16 mouse cellular contexts compared by ENCODE assay signal in genomic region chr9:102181276-102181675, GRCm38 (mm10).
DNase-seq lines count a peak whose midpoint lies in the region; ATAC-seq lines count a peak whose summit lies in the region.
"Had no signal": no experiment of that assay in that cellular context is flagged by ENCODE, and none has a peak within 500 bp of the region (broad histone marks: within the 10 kb centered on the region; RNA-seq: fewer than 3 reads in every experiment).

No protein-coding gene starts in this region.

- no peaks in the 10 kb centered on the region for H3K36me3 ChIP-seq in forebrain, embryonic 15.5 days
- H3K36me3 ChIP-seq in midbrain, embryonic 12.5 days, result no peaks in the 10 kb centered on the region
- H3K36me3 ChIP-seq: heart, embryonic 12.5 days; liver, embryonic 13.5 days; stomach, embryonic 15.5 days had no signal

- WGBS in forebrain, embryonic 15.5 days, result 14% methylated on average over 3 of the region's 3 CpGs
- 35% methylated on average over 3 of the region's 3 CpGs for WGBS in midbrain, embryonic 12.5 days

- peaks cover 36% of the 10 kb centered on the region for H3K4me1 ChIP-seq in forebrain, embryonic 15.5 days
- peaks cover 51% of the 10 kb centered on the region for H3K4me1 ChIP-seq in midbrain, embryonic 12.5 days
- H3K4me1 ChIP-seq: liver, embryonic 13.5 days had no signal

- no peak overlapping the region for H3K4me3 ChIP-seq in forebrain, embryonic 15.5 days
- H3K4me3 ChIP-seq in midbrain, embryonic 12.5 days, result no peak overlapping the region
- H3K4me3 ChIP-seq: heart, embryonic 12.5 days; liver, embryonic 13.5 days; stomach, embryonic 15.5 days had no signal

- ATAC-seq in forebrain, embryonic 15.5 days (replicated peaks), result peak; percentile 26
- peak; percentile 64 for ATAC-seq in midbrain, embryonic 12.5 days (ENCODE audit: low FRiP score, low read depth)
- ATAC-seq in megakaryocyte progenitor cell, adult 5-6 weeks (replicated peaks; ENCODE audit: poor library complexity), result no peak

- H3K4me2 ChIP-seq in forebrain, embryonic 15.5 days (replicated peaks), result no peak overlapping the region
- no peak overlapping the region for H3K4me2 ChIP-seq in midbrain, embryonic 12.5 days (replicated peaks)
- H3K4me2 ChIP-seq: heart, embryonic 12.5 days; liver, embryonic 13.5 days; stomach, embryonic 15.5 days had no signal

- H3K27ac ChIP-seq in forebrain, embryonic 15.5 days (replicated peaks), result no peak overlapping the region; the same call in 1 of the 2 replicates
- H3K27ac ChIP-seq in midbrain, embryonic 12.5 days (replicated peaks), result peak overlapping the region; percentile 77
- H3K27ac ChIP-seq: liver, embryonic 13.5 days; stomach, embryonic 15.5 days had no signal

- peak; percentile 43 for DNase-seq in testis, postnatal 14 days (ENCODE audit: low spot score)
- no peak for DNase-seq in testis, postnatal 10 days (ENCODE audit: low spot score)
- DNase-seq in adrenal gland, postnatal 10 days, result no peak
- DNase-seq in liver, result no peak
- DNase-seq: adrenal gland, postnatal 25 days; cerebellum, adult 2 months; gastrocnemius, postnatal 10 days; liver, embryonic 13.5 days; lung, postnatal 36 days; right cerebral cortex, postnatal 14 days had no signal

- no peak overlapping the region for H3K9ac ChIP-seq in forebrain, embryonic 15.5 days (replicated peaks)
- no peak overlapping the region for H3K9ac ChIP-seq in midbrain, embryonic 12.5 days (replicated peaks)
- H3K9ac ChIP-seq: heart, embryonic 12.5 days; liver, embryonic 13.5 days; stomach, embryonic 15.5 days had no signal

- H3K27me3 ChIP-seq in forebrain, embryonic 15.5 days, result peaks cover 13% of the 10 kb centered on the region; the same call in 1 of the 2 replicates
- peaks cover 18% of the 10 kb centered on the region for H3K27me3 ChIP-seq in midbrain, embryonic 12.5 days
- H3K27me3 ChIP-seq: CH12.LX; liver, embryonic 13.5 days; stomach, embryonic 15.5 days had no signal

- no peaks in the 10 kb centered on the region for H3K9me3 ChIP-seq in forebrain, embryonic 15.5 days
- no peaks in the 10 kb centered on the region for H3K9me3 ChIP-seq in midbrain, embryonic 12.5 days
- H3K9me3 ChIP-seq: heart, embryonic 12.5 days; liver, embryonic 13.5 days; stomach, embryonic 15.5 days had no signal
